Mouse (Mus musculus) megakaryocyte, embryonic 14.5 days (primary cell): ENCODE data around the gene Ttc25. TPM values are rescaled to one million over a fixed set of nuclear protein-coding genes. Genes with fewer than 3 reads are reported as not detected.

ENCODE experiments used
- H3K27me3 ChIP-seq: replicated peaks from 2 replicates; pipeline ENCODE3; 2012; ENCODE audit warnings: inconsistent platforms
- H3K36me3 ChIP-seq: replicated peaks from 2 replicates; pipeline ENCODE3; 2012; ENCODE audit warnings: low read length, inconsistent platforms, mixed read lengths
- H3K4me1 ChIP-seq: 2 replicates; pipeline ENCODE4 v1.6.1; 2012; ENCODE audit warnings: inconsistent platforms
- H3K4me3 ChIP-seq: replicated peaks from 2 replicates; pipeline ENCODE3; 2012; ENCODE audit warnings: moderate library complexity, mild to moderate bottlenecking, inconsistent platforms
- H3K9me3 ChIP-seq: 2 replicates; pipeline ENCODE4 v1.6.1; 2012; ENCODE audit warnings: inconsistent platforms
- FLI1 ChIP-seq: IDR thresholded peaks from 2 replicates; pipeline ENCODE4 v1.6.1; 2012; ENCODE audit warnings: low read length, inconsistent platforms, mixed read lengths
- GATA1 ChIP-seq: IDR thresholded peaks from 3 replicates; pipeline ENCODE4 v1.6.1; 2012; ENCODE audit warnings: mixed read lengths, low read length, inconsistent platforms, borderline replicate concordance
- polyA plus RNA-seq: library from polyadenylated mRNA; stranded (reverse); fragments of >175 nt; gene quantifications from 2 replicates; pipeline ENCODE4 v1.2.3, GENCODE M21; 2012; ENCODE audit warnings: low replicate concordance; ENCODE audit not compliant: insufficient read depth

The Ttc25 gene
- 0.29 TPM in 1 of 2 replicates, not detected in the other for polyA plus RNA-seq

- Histone ChIP-seq H3K9me3 (no peaks in the 10 kb centered on the region), H3K36me3 (no peaks in the 10 kb centered on the region), H3K27me3 (no peaks in the 10 kb centered on the region), H3K4me3 (peak within 1 kb of the TSS; percentile 94), H3K4me1 (peaks cover 74% of the 10 kb centered on the region)
- TF ChIP-seq FLI1 (peak; percentile 40; the same call in 1 of the 2 replicates), GATA1 (no peak)
Observed at GRCm38 (mm10) chr11:100544832-100545745, at the start of gene Ttc25. TSS of gene Ttc25 (plus strand) at chr11:100545607.

GRCm38 (mm10) chr11:100500241-100500640 lies 45.2 kb upstream of the Ttc25 start:
- TF ChIP-seq FLI1 (no peak), GATA1 (no peak)
- Histone ChIP-seq H3K4me3 (no peak overlapping the region), H3K4me1 (peaks cover 21% of the 10 kb centered on the region), H3K9me3 (no peaks in the 10 kb centered on the region), H3K27me3 (no peaks in the 10 kb centered on the region), H3K36me3 (peaks cover 100% of the 10 kb centered on the region)

- Histone ChIP-seq H3K4me1 (peaks cover 21% of the 10 kb centered on the region), H3K27me3 (no peaks in the 10 kb centered on the region), H3K36me3 (peaks cover 100% of the 10 kb centered on the region), H3K4me3 (no peak overlapping the region), H3K9me3 (no peaks in the 10 kb centered on the region)
- TF ChIP-seq GATA1, result no peak
- TF ChIP-seq FLI1, result no peak
Observed at GRCm38 (mm10) chr11:100500651-100501050, 44.8 kb upstream of the Ttc25 start.

- H3K36me3 ChIP-seq, result peaks cover 100% of the 10 kb centered on the region
- no peak overlapping the region for H3K4me3 ChIP-seq
- TF ChIP-seq GATA1 (no peak), FLI1 (no peak)
- no peaks in the 10 kb centered on the region for H3K27me3 ChIP-seq
- H3K9me3 ChIP-seq, result no peaks in the 10 kb centered on the region
- H3K4me1 ChIP-seq, result peaks cover 21% of the 10 kb centered on the region
Observed at GRCm38 (mm10) chr11:100501321-100501720, 44.1 kb upstream of the Ttc25 start.

- no peak for TF ChIP-seq GATA1
- TF ChIP-seq FLI1, result no peak
- peaks cover 97% of the 10 kb centered on the region for H3K36me3 ChIP-seq
- no peaks in the 10 kb centered on the region for H3K9me3 ChIP-seq
Observed at GRCm38 (mm10) chr11:100504990-100505660, 40.3 kb upstream of the Ttc25 start.

GRCm38 (mm10) chr11:100505997-100506396 lies 39.4 kb upstream of the Ttc25 start:
- TF ChIP-seq FLI1 (no peak), GATA1 (no peak)
- Histone ChIP-seq H3K36me3 (peaks cover 97% of the 10 kb centered on the region), H3K9me3 (no peaks in the 10 kb centered on the region), H3K27me3 (no peaks in the 10 kb centered on the region), H3K4me3 (no peak overlapping the region), H3K4me1 (peaks cover 12% of the 10 kb centered on the region)

More at GRCm38 (mm10) chr11:100504990-100505660, 40.3 kb upstream of the Ttc25 start:
- Histone ChIP-seq H3K27me3 (no peaks in the 10 kb centered on the region), H3K4me3 (no peak overlapping the region), H3K4me1 (peaks cover 21% of the 10 kb centered on the region)

GRCm38 (mm10) chr11:100510556-100510955 lies 34.9 kb upstream of the Ttc25 start:
- no peak for TF ChIP-seq GATA1
- no peak for TF ChIP-seq FLI1
- no peaks in the 10 kb centered on the region for H3K4me1 ChIP-seq
- H3K4me3 ChIP-seq, result no peak overlapping the region
- no peaks in the 10 kb centered on the region for H3K9me3 ChIP-seq
- H3K36me3 ChIP-seq, result peaks cover 97% of the 10 kb centered on the region
- H3K27me3 ChIP-seq, result no peaks in the 10 kb centered on the region

GRCm38 (mm10) chr11:100512384-100512783 lies 33.0 kb upstream of the Ttc25 start:
- no peaks in the 10 kb centered on the region for H3K9me3 ChIP-seq
- no peak overlapping the region for H3K4me3 ChIP-seq
- no peaks in the 10 kb centered on the region for H3K27me3 ChIP-seq
- no peak for TF ChIP-seq GATA1
- TF ChIP-seq FLI1, result no peak
- no peaks in the 10 kb centered on the region for H3K4me1 ChIP-seq
- H3K36me3 ChIP-seq, result peaks cover 100% of the 10 kb centered on the region

- H3K9me3 ChIP-seq, result no peaks in the 10 kb centered on the region
- H3K27me3 ChIP-seq, result no peaks in the 10 kb centered on the region
- peaks cover 100% of the 10 kb centered on the region for H3K36me3 ChIP-seq
- H3K4me3 ChIP-seq, result no peak overlapping the region
- H3K4me1 ChIP-seq, result no peaks in the 10 kb centered on the region
- TF ChIP-seq FLI1 (no peak), GATA1 (no peak)
Observed at GRCm38 (mm10) chr11:100513716-100514115, 31.7 kb upstream of the Ttc25 start.
